Mouse (Mus musculus) adrenal gland, postnatal 36 days (tissue): ENCODE measurements around the gene Pard6b. TPM values are rescaled to one million over a fixed set of nuclear protein-coding genes. Genes with fewer than 3 reads are reported as not detected.
"Not testable (repeated sequence)": the region's sequence is repeated elsewhere in the genome, so short reads cannot be mapped to it uniquely, and the experiment has no call there.

Experiments used
- DNase-seq, 2 experiments: peaks; one replicate each; pipeline ENCODE4 v3.0.0; 2021; ENCODE audit warnings: mixed read lengths in 1 of 2
- total RNA-seq, 2 experiments: library from RNA; stranded (reverse); gene quantifications; 2 replicates each; pipeline ENCODE4 v1.2.3; 2021

Gene Pard6b
- total RNA-seq, 2 experiments from 2014 or later = 0.99 to 1.3 TPM

GRCm38 (mm10) chr2:168100008-168100407, 19.2 kb downstream of the Pard6b start:
- DNase-seq = no peak

DNA sequence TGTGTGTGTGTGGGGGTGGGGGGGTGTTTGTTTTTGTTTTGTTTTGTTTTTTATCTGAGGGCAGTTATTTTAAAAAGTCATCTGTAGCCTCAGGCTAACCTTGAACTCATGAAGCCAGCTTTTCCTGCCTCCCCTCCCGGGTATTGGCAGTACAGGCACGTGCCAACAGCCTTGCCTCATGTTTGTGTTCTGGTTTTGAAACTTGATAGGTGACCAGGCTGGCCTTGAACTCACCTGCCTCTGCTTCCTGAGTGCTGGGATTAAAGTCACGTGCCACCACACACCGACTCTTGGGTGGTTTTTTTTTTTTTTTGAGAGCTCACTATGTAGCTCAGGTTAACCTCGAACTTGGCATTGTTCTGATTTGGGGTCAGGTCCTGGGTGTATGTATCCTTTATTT, 21.0 kb downstream of the Pard6b start:
- no peak for DNase-seq

DNA sequence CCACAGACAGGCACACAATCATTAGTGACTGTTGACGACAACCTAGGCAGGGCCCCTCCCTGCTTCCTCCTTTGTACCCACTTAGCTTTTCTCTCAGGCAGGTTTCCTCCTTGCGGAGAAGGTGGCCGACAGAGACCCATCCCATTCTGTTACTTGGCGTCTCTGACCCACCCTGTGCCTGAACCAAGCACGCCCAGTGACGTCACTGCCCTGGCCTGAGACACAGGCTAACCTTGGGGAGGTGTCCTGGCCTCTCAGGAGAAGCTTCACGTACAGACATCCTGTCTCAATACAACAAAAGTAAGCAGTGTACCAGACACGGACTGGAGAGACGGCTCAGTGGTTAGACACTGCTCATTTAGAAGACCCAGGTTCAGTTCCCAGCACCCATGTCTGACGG, 22.5 kb downstream of the Pard6b start:
- DNase-seq = no peak

- DNase-seq = no peak
Observed at GRCm38 (mm10) chr2:168104375-168105144, 23.8 kb downstream of the Pard6b start.

GRCm38 (mm10) chr2:168105271-168105670, 24.5 kb downstream of the Pard6b start:
- DNase-seq = no peak

- DNase-seq = peak; percentile 82 to 84
Observed at GRCm38 (mm10) chr2:168106701-168107178, 25.9 kb downstream of the Pard6b start.

DNA sequence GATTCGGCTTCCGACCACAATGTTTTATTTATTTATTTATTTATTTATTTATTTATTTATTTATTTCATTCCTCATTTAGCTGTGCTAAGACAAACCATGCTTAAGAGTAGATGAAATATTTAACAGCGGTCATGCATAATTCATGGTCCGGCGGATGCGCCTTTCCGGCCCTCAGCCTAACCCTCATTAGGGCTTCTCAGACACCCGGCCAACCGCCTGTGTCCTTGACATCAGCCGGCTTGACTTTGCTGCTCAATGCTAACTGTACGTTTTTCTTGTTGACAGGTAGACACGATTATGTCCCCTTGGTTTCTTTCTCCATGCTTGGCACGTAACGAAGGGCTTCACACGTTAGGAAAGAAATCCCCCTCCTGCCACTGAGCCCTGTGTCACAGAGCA, 26.6 kb downstream of the Pard6b start:
- DNase-seq = no peak

DNA sequence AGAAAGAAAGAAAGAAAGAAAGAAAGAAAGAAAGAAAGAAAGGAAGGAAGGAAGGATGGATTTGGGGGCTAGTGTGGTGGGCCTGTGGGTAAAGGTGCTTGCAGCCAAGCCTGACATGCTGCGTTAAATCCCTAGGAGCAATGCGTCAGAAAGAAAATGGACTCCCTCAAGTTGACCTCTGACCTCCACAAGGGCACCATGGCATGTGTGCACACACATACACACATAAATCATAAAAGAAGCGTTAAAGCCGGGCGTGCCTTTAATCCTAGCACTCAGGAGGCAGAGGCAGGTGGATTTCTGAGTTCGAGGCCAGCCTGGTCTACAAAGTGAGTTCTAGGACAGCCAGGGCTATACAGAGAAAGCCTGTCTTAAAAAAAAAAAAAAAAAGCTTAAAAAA, 27.1 kb downstream of the Pard6b start:
- DNase-seq = not testable (repeated sequence)

- peak; percentile 71 to 79 for DNase-seq
Observed at GRCm38 (mm10) chr2:168111902-168112301, 31.1 kb downstream of the Pard6b start.

- no peak for DNase-seq
Observed at GRCm38 (mm10) chr2:168113263-168113662, 32.5 kb downstream of the Pard6b start.

DNA sequence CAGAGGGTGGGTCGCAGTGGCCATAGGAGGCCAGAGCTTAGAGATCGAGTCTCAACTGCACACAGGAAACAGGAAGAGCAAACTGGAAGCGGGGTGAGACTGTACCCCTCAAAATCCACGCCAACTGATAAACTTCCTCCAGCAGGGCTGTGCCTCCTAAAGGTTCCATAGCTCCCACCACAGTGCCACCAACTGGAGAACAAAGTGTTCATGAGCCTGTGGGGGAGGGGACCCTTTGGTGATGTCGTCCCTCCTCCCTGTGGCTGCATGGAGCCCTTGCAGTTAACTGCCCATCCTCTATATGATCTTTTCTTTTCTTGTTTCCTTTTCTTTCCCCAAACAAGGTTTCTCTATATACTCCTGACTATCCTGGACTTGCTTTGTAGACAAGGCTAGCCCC, 32.9 kb downstream of the Pard6b start:
- no peak for DNase-seq

DNA sequence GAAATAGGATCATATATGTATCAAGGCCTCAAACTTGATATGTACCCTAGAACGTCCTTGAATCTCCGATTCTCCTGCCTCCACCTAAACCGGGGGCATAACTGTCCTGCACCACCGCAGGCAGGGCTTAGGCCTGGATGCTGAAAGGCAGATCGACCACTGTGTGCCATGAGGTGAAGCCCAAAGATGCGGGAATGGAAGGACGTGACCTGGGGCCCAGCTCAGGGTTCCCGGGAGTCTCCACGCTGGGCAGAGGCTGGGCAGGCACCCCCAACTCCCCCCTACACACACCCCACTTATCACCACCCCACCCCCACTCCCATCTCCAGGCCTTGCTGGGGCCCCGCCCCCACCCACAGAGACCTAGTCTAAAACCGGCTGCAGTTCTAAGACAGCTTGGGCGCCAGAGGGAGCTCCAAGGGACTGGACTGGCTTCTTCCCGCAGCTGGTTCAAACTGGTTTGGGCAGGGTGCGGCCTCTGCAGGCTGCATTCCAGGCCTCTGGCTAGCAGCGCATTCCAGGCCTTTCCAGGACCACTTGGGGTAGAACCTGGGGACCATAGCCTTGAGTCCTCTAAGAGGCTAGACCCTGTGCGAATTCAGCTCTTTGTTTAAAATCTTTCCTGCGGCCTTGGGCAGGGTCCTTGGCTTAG, 34.0 kb downstream of the Pard6b start:
- peak; percentile 81 to 85 for DNase-seq

GRCm38 (mm10) chr2:168115826-168116225, 35.0 kb downstream of the Pard6b start:
- no peak for DNase-seq

GRCm38 (mm10) chr2:168117147-168117546, 36.3 kb downstream of the Pard6b start:
- peak; percentile 64 to 82 for DNase-seq

- DNase-seq = no peak
Observed at GRCm38 (mm10) chr2:168117553-168117952, 36.7 kb downstream of the Pard6b start.

- DNase-seq = no peak
Observed at GRCm38 (mm10) chr2:168117967-168118366, 37.2 kb downstream of the Pard6b start.

GRCm38 (mm10) chr2:168118456-168118855, 37.7 kb downstream of the Pard6b start:
- DNase-seq = no peak

DNA sequence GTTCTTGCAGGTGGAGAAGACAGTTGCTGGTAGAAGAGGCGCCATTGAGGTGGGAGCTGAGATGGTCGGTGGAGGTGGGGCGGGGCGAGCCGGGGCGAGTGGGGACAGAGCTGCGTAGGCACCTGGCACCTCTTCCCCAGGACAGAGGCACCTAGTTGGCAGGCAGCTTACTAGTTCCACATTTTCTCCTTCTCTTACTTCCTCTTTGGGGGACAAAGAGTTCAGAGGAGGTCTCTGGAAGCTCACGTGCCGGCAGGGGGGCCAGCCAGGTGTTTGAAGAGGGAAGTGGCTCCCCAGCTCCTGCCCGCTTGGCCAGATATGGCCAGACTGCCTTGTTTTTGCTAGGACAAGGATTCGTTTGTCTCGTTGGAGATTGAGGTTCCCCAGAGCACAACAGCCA, 38.3 kb downstream of the Pard6b start:
- no peak for DNase-seq

GRCm38 (mm10) chr2:168120906-168121305, 40.1 kb downstream of the Pard6b start:
- no peak for DNase-seq

DNA sequence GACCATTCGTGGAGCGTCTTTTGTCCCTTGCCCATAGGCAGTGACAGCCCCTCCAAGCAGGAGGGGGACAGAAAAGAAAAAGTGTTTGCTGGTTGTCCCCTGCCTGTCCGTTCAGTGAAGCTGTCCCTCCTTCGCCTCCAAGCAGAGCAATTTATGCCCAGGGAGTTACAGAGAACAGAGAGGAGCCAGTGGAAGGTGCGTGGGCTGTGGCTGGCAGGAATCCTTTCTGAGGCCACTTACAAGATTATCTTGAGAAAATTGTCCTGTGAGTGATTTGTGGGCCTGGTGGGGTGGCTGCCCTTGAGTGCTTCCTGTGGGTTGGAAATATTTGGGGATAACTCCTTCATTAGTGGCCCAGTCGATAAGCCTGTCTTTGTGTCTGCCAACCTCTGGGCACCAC, 42.8 kb downstream of the Pard6b start:
- peak; percentile 28 to 31 for DNase-seq

- no peak for DNase-seq
Observed at GRCm38 (mm10) chr2:168125288-168126089, 44.7 kb downstream of the Pard6b start.

GRCm38 (mm10) chr2:168127767-168128166, 47.0 kb downstream of the Pard6b start:
- DNase-seq = peak; percentile 77 to 80
